Mouse (Mus musculus): Measurements from ENCODE around the gene Hp. TPM values are rescaled to one million over a fixed set of nuclear protein-coding genes. Genes with fewer than 3 reads are reported as not detected.
A peak's percentile ranks its signal among the peaks of the same experiment; 100 is the strongest.

The Hp gene
- total RNA-seq, 2 experiments from 2014 or later: not detected

DNA sequence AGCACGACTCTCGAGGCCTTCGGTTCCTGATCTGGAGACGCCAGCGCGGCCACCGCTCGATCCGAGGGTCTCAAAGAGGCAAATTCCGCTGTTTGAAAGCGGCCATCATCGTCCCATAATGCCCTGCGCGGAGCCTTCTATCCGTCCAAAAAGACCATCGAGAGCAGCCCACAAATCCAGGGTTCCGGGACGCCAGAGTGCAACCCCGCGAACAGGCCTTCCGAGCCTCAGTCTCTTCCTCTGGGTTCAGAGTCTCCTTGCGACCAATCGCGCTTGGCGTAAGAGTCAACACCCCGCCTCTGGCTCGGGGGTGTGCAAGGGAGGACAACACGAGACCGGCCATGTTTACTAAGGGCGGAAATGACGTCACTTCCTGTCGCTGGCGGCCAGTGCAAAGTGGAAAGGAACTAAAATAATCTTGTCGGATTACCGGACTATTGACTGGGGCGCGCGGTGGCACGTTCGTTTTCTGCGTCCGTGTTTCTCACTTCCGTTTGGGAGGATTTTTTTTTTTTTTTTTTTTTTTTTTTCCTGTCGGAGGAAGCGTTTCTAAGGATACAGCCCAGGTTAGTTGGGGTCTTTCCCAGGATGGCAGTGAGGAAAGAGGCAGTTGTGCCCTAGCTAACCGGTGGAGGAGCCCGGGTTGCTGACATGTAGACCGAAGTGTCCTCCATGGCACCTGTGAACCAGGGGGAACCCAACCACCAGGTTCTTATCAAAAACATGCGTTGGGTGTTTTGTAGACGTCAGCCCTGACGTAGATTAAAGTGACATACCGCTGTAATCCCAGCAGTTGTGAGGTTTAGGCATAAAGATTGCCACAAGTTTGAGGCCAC, 13.3 kb downstream of the Hp start, which contains the start of the genes Dhx38 and Txnl4b:
Gene Dhx38 (minus strand): TSS at position 364 of the 836 bp plus-strand sequence.
Gene Txnl4b (plus strand): TSS at position 395 of the 836 bp plus-strand sequence.
- peak; percentile 94 to 97 for DNase-seq (ENCODE audit: extremely low spot score in 1 of 2, low spot score in 1 of 2)

DNA sequence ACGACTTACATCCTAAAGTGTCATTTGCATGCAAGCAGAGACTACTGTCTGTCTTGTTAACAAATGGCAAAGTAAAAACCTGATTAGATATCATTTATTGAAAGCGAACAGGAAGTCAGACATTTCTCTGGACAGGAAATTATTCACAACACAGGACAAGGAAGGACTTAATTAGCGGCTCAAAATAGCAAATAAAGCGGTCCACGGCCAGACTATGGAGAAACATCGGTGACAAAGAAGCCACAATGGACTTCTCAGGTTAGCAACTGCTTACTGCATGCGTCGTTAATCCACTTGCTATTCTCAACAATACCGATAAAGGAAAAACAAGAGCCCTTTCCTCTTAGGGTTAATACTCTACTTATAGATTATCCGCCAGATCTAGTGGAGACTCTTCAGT, 14.2 kb downstream of the Hp start:
- DNase-seq (ENCODE audit: extremely low spot score in 1 of 2, low spot score in 1 of 2): no peak

DNA sequence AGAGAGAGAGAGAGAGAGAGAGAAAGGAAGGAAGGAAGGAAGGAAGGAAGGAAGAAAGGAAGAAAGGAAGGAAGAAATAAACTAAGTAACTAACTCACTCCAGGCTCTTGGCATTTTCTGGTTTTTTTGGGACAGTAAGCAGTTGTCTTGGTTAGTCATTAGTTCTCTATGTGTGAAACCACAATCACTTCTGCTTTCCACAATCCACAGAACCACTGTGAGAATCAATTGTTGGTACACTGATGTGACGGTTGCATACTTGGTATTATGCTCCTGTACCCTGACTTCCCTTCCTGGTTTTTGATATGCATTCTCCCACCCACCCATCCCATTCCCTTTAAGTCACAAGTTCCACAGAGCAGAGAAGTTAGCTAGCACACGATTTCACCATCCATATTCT, 15.1 kb downstream of the Hp start:
- no peak for DNase-seq (ENCODE audit: extremely low spot score in 1 of 2, low spot score in 1 of 2)

DNA sequence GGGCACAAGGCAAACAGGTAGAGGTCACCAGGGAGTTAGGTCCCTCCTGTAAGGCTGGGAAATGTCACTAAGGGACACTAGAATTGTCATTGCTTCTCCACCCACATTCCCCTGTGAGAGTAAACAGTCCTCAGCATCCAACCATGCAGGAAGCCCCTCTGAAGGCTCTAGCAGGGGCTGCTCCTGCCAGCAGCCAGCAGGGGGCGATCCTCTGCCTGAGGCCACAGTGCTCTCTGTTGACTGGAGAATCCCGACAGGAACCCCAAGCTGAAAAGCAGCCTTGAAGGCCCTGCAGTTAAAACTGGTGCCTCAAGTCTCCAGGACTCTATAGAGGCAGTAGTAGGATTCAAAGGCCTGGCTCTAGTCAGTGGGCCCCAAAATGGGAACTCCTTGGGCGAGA, 27.3 kb downstream of the Hp start:
- peak in 1 of 2 experiments; percentile 24 for DNase-seq (ENCODE audit: extremely low spot score in 1 of 2, low spot score in 1 of 2)

DNA sequence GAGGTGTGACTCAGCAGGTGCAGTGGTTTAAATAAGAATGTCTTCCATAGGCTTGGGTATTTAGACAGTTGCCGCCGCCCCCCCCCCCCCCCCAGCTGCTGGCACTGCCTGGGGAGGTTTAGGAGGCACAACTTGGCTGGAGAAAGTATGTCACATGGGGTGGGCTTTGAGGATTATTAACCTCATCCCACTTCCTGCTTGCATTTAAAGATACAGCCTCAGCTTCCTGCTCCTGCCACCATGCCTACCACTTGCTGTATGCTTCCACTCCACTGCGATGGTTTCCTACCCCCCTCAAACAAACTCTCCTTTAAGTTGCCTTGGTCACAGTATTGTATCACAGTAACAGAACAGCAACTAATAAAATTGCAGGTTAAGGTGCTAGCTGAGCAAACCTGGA, 34.9 kb downstream of the Hp start:
- no peak for DNase-seq (ENCODE audit: extremely low spot score in 1 of 2, low spot score in 1 of 2)

DNA sequence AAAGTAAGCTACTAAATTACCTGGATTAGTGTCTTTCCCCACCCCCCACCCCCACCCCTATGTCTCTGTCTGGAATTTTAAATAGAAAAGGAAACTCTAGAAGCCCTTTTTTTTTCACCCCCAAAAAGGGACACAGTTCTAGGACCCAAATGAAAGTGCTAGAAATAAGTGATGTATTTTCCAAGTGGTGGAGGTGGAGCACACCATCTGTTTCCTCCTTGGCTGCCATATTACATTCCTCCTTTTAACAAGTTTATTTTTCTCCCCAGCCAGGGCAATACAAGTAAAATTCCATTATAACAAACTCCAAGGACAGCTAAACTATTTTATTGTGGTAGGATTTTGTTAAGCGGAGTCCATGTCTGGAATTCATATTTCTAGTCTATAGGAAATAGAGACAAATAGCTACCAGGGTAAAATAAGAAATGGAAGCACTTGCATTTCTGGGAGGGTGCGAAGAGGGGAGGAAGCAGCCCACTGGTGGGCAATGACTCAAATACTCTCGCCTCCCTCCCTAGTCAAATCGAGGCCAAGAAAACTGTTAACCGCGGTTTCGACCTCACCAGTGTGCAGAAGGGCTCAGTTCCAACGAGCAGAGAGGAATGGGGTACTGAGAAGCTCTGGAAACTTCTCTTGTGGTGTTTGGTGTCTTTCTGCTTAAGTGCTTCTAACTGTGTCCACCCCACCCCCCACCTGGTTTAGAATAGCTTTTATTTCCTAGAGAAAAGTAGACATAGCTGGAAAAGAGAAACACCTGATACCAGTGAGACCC, 36.0 kb downstream of the Hp start:
- DNase-seq (ENCODE audit: extremely low spot score in 1 of 2, low spot score in 1 of 2): no peak

DNA sequence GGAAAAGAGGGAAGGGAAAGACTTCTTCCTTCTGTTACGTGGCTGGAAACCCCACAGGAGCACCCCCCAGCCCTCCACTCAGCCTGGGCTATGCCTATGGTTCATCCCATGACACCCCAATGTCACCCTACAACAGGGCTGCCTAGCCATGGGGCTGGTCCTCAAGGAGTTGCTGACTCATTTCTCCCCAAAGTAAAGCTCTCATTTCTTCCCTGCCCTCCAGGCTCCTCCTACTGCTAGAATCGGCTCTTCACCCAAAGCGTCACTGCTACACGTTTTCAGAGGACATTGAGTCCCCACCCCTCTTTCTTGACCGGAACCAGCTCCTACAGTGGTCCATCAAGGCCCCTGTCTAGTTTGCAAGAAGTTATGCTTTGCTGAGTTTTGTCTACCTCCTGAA, 36.8 kb downstream of the Hp start:
- DNase-seq (ENCODE audit: extremely low spot score in 1 of 2, low spot score in 1 of 2): no peak

DNA sequence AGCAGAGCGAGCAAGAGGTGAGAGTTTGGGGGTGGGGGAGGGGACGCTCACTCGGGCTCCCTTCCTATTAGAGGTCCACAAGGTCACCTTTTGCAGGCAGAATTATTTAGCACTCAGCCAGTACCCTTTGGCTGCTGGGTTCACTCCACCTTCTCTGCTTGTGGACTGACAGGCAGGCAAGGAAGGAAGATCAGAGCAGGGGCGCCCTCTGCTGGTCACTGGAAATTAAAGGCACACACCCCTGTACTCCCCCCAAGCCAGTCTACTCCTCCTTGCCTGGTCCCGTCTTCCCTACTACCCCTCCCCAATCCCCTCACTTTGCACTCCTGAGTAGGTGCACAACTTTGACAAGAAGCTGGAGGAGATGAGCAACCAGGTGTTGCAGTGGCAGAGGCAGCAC, 42.3 kb downstream of the Hp start:
- peak; percentile 76 to 96 for DNase-seq (ENCODE audit: extremely low spot score in 1 of 2, low spot score in 1 of 2)

DNA sequence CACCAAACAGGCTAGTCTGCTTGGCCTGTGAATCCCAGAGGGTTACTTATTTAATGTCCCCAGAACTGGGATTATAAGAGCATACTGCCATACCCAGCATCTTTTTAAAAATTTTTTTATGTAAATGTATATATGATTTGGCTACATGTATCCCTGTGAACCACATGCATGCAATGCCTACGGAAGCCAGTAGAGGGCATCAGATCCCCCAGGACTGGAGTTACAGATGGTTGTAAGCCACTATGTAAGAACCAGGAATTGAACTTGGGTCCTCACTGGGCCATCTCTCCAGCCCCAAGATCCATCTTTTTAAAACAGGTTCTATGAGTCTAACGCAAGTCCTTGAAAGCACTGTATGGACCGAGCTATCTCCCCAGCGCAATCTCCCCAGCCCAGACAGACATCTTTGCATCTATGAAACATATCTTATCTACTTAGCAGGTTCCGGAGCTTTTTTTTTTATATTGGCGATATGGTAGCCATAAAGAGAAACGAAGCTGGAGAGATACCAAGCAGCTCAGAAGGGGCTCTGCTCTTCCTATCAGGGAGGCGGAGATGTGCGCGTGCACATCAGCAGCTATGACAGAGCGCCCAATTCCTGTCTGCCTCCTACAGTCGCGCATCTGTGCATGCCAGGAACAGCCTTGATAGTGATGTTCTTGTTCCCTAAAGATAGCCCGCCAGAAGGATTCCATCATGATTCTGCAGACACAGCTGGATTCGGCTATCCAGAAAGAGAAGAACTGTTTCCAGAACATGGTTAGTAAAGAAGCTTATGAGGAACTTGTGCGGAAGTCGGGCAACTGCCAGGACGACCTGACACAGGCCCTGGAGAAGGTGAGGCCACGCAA, 43.6 kb downstream of the Hp start:
- peak in 1 of 2 experiments; percentile 54 for DNase-seq (ENCODE audit: extremely low spot score in 1 of 2, low spot score in 1 of 2)

Other genes starting within 250 kb of the Hp start
- under 1 TPM; 0.10 to 0.14 TPM for gene Pmfbp1, start 85.1 kb downstream of the Hp start, total RNA-seq (2021)
- gene Dhx38, start 13.3 kb downstream of the Hp start, total RNA-seq (2021): 10 to 100 TPM; 24.9 to 26.9 TPM
- 10 to 100 TPM; 14.9 to 16.2 TPM for gene Txnl4b, start 13.3 kb downstream of the Hp start, total RNA-seq (2021)
- 10 to 100 TPM; 22.5 to 25.1 TPM for gene Dhodh, start 29.5 kb upstream of the Hp start, total RNA-seq (2021)
- gene Pkd1l3, start 35.3 kb upstream of the Hp start, total RNA-seq (2021): 1 to 10 TPM; 1.9 to 2.3 TPM
- 10 to 100 TPM; 84.7 to 86.4 TPM for gene Ist1, start 114.1 kb upstream of the Hp start, total RNA-seq (2021)
- gene Zfp821, start 126.4 kb upstream of the Hp start, total RNA-seq (2021): 10 to 100 TPM; 45.3 to 47.3 TPM
- gene Atxn1l, start 158.6 kb upstream of the Hp start, total RNA-seq (2021): 10 to 100 TPM; 38.7 to 45.0 TPM
- gene Ap1g1, start 199.4 kb upstream of the Hp start, total RNA-seq (2021): 10 to 100 TPM; 83.0 to 92.1 TPM